Mouse (Mus musculus): ENCODE data around the gene Rarres2. TPM values are rescaled to one million over a fixed set of nuclear protein-coding genes. Genes with fewer than 3 reads are reported as not detected.
A peak's percentile ranks its signal among the peaks of the same experiment; 100 is the strongest.

Rarres2 gene
- polyA plus RNA-seq, 1 experiment from 2014 or later, result 3.6 TPM

DNA sequence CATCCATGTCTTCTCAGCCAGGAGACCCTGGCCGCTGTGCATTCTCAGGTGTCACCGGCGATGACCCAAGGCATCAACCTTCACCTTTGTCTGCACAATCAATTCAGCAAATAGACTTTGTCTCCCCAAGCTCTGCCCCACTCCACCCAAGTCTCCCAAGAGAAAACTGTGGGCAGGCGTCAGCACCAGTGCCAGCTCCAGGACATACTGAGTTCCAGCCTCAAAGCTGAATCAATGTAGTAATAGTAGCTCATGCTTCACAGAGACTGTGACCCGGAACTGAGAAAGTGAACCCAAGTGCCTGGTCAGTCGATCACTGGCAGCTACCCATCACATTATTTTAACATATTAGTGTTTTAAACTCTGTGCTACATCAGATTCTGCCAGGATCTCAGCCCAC is 24.3 kb downstream of the Rarres2 start:
- H3K27me3 ChIP-seq (replicated peaks; ENCODE audit: control insufficient read depth, insufficient read depth, low read length), result no peaks in the 10 kb centered on the region

DNA sequence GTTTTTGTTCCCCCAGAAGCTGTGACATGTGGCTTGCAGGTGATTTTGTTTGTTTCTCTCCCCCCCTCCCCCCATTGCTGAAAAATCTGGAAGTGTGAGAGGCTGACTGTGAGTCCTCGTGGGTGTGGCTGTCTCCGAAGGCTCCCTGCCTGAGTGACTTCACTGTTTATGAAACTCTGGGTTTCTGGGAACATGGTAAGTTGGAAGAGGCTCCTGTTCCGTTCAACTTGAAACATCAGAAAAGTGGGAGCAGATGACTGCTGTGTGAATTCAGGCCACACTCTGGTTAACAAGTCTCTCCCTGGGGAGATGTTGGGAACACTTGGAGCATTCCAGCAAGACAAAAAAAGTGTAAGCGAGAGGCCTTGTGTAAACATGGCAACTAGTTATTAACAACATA is 25.7 kb downstream of the Rarres2 start:
- no peak overlapping the region for H3K4me2 ChIP-seq (ENCODE audit: low read length)
- H3K9ac ChIP-seq (replicated peaks; ENCODE audit: low read depth, low read length), result no peak overlapping the region
- H3K4me3 ChIP-seq (replicated peaks; ENCODE audit: low read length), result no peak overlapping the region
- no peak for ATAC-seq
- no peaks in the 10 kb centered on the region for H3K9me3 ChIP-seq (ENCODE audit: control insufficient read depth, low read length)
- H3K27me3 ChIP-seq (replicated peaks; ENCODE audit: control insufficient read depth, insufficient read depth, low read length), result no peaks in the 10 kb centered on the region
- 77% methylated on average over 4 of the region's 4 CpGs for WGBS
- H3K27ac ChIP-seq (ENCODE audit: low read length), result no peak overlapping the region
- no peaks in the 10 kb centered on the region for H3K36me3 ChIP-seq (ENCODE audit: control insufficient read depth, insufficient read depth)
- no peaks in the 10 kb centered on the region for H3K4me1 ChIP-seq (replicated peaks; ENCODE audit: control insufficient read depth, insufficient read depth, low read length)

More for the DNA sequence above, 24.3 kb downstream of the Rarres2 start:
- no peak overlapping the region for H3K4me3 ChIP-seq (replicated peaks; ENCODE audit: low read length)
- no peak overlapping the region for H3K4me2 ChIP-seq (ENCODE audit: low read length)
- WGBS, result 90% methylated on average over 6 of the region's 6 CpGs
- no peak for ATAC-seq
- H3K9me3 ChIP-seq (ENCODE audit: control insufficient read depth, low read length), result no peaks in the 10 kb centered on the region
- no peak overlapping the region for H3K9ac ChIP-seq (replicated peaks; ENCODE audit: low read depth, low read length)
- H3K4me1 ChIP-seq (replicated peaks; ENCODE audit: control insufficient read depth, insufficient read depth, low read length), result no peaks in the 10 kb centered on the region
- H3K27ac ChIP-seq (ENCODE audit: low read length), result no peak overlapping the region
- H3K36me3 ChIP-seq (ENCODE audit: control insufficient read depth, insufficient read depth), result no peaks in the 10 kb centered on the region

DNA sequence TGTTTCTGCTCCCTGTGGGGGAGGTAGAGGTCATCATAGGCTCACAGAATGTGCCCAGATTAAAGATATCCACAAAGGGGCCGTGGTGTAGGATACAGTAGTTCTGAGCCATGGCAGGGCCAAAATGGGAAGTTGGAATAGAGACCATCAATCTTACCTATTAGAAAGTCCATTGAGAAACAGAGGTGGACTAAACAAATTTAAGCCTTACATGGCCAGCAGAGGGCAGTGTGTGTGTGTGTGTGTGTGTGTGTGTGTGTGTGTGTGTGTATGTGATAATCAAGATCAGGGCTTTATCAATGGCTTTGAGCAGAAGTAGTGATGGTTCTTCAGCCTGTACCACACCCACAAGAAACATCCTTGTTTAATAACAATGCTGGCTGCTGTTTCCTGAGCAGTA is 26.3 kb downstream of the Rarres2 start:
- no peaks in the 10 kb centered on the region for H3K27me3 ChIP-seq (replicated peaks; ENCODE audit: control insufficient read depth, insufficient read depth, low read length)
- H3K4me2 ChIP-seq (ENCODE audit: low read length), result no peak overlapping the region
- H3K27ac ChIP-seq (ENCODE audit: low read length), result no peak overlapping the region
- H3K9ac ChIP-seq (replicated peaks; ENCODE audit: low read depth, low read length), result no peak overlapping the region
- H3K4me1 ChIP-seq (replicated peaks; ENCODE audit: control insufficient read depth, insufficient read depth, low read length), result no peaks in the 10 kb centered on the region
- H3K36me3 ChIP-seq (ENCODE audit: control insufficient read depth, insufficient read depth), result no peaks in the 10 kb centered on the region
- no peak for ATAC-seq
- H3K4me3 ChIP-seq (replicated peaks; ENCODE audit: low read length), result no peak overlapping the region
- 54% methylated on average over 1 of the region's 1 CpGs for WGBS
- no peaks in the 10 kb centered on the region for H3K9me3 ChIP-seq (ENCODE audit: control insufficient read depth, low read length)

DNA sequence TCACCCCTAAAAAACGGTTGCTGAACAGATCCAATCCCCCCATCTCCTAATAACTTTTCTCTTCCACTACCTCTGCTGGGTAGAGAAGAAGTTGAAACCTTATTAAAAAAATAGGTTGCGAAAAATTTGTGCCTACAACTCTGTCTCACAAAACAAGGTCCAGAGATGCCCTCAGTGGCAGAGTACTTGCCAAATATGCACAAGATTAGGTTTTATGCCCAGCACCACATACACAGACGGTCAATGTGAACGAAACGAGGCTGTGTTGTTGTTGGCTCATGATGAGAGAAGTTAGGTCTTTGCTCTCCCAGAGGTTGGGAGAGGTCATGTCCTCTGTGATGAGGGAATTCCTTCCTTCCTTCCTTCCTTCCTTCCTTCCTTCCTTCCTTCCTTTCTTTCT is 27.3 kb downstream of the Rarres2 start:
- H3K9me3 ChIP-seq (ENCODE audit: control insufficient read depth, low read length), result no peaks in the 10 kb centered on the region
- no peak overlapping the region for H3K4me3 ChIP-seq (replicated peaks; ENCODE audit: low read length)
- 80% methylated on average over 5 of the region's 5 CpGs for WGBS
- no peak overlapping the region for H3K4me2 ChIP-seq (ENCODE audit: low read length)
- H3K4me1 ChIP-seq (replicated peaks; ENCODE audit: control insufficient read depth, insufficient read depth, low read length), result no peaks in the 10 kb centered on the region
- H3K9ac ChIP-seq (replicated peaks; ENCODE audit: low read depth, low read length), result no peak overlapping the region
- H3K36me3 ChIP-seq (ENCODE audit: control insufficient read depth, insufficient read depth), result peaks cover 7% of the 10 kb centered on the region
- no peaks in the 10 kb centered on the region for H3K27me3 ChIP-seq (replicated peaks; ENCODE audit: control insufficient read depth, insufficient read depth, low read length)
- H3K27ac ChIP-seq (ENCODE audit: low read length), result no peak overlapping the region
- no peak for ATAC-seq

DNA sequence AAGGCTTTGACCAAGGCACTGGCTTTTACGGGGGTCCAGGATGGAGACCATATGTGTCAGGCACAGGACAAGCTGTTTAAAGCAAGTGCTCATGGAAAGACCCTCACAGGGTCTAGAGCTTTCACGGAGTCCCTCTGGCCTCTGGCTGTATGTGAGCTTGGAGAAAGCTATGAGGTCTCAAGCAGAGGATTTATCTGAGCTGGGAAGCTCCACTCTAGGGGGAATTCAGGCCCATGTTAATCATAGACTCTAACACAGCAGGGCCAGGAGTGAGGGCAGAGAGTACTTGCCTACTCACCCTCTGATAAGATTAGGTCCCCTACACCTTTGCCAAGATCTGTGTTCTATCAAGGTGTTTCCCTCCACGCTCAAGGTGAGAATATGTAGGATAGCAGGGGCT is 30.0 kb downstream of the Rarres2 start:
- H3K4me3 ChIP-seq (replicated peaks; ENCODE audit: low read length), result no peak overlapping the region
- H3K9ac ChIP-seq (replicated peaks; ENCODE audit: low read depth, low read length), result no peak overlapping the region
- no peak overlapping the region for H3K4me2 ChIP-seq (ENCODE audit: low read length)
- H3K27ac ChIP-seq (ENCODE audit: low read length), result no peak overlapping the region
- peaks cover 15% of the 10 kb centered on the region for H3K4me1 ChIP-seq (replicated peaks; ENCODE audit: control insufficient read depth, insufficient read depth, low read length)
- no peaks in the 10 kb centered on the region for H3K9me3 ChIP-seq (ENCODE audit: control insufficient read depth, low read length)
- no peaks in the 10 kb centered on the region for H3K27me3 ChIP-seq (replicated peaks; ENCODE audit: control insufficient read depth, insufficient read depth, low read length)
- no peak for ATAC-seq
- peaks cover 8% of the 10 kb centered on the region for H3K36me3 ChIP-seq (ENCODE audit: control insufficient read depth, insufficient read depth)
- 94% methylated on average over 3 of the region's 3 CpGs for WGBS

DNA sequence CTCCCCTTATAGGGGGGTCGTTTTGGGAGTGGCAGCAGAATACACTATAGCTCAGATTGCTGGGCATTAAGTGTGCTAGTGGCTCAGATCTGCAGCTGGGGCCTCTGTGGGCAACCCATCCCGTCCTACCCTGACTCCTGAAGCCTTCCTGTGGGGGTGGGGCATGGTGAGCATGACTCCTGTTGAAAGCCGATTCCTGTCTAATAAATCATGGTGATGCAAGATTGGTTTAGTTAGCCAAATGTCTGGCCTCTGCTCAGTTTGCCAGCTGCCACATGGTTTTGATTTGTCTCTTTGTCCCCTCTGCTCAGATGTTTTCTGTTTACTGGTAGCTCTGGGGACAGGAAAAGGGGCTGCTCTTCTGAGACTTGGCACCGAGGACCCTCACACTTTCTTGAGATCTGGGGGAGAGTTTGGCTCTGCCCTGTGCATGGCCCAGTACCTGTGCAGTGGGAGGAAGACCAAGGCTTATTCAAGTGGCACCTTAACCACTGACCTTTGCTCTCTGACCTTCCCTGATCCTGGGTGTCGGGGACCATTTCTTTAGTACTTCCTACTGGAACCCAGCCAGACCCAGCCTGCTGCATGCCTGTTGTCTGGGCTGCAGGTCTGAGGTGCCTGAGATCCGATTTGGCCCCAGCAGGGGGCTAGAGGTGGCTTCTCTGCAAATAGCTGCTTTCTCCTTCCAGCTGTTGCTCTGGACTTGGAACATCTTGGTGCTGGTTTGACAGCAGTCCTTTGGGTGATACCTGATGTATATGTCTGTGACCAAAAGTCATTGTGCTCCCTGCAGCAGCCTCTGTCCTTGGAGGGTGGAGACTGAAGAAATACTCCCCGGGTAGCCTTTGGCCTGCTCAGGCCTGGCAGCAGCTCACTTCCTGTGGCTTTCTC is 30.8 kb downstream of the Rarres2 start:
- Histone ChIP-seq H3K9ac (replicated peaks; ENCODE audit: low read depth, low read length) (no peak overlapping the region), H3K9me3 (ENCODE audit: control insufficient read depth, low read length) (no peaks in the 10 kb centered on the region), H3K27ac (ENCODE audit: low read length) (no peak overlapping the region), H3K4me2 (ENCODE audit: low read length) (no peak overlapping the region), H3K4me3 (replicated peaks; ENCODE audit: low read length) (no peak overlapping the region), H3K27me3 (replicated peaks; ENCODE audit: control insufficient read depth, insufficient read depth, low read length) (no peaks in the 10 kb centered on the region), H3K4me1 (replicated peaks; ENCODE audit: control insufficient read depth, insufficient read depth, low read length) (peaks cover 17% of the 10 kb centered on the region), H3K36me3 (ENCODE audit: control insufficient read depth, insufficient read depth) (peaks cover 8% of the 10 kb centered on the region)
- 71% methylated on average over 7 of the region's 7 CpGs for WGBS
- ATAC-seq, result no peak

DNA sequence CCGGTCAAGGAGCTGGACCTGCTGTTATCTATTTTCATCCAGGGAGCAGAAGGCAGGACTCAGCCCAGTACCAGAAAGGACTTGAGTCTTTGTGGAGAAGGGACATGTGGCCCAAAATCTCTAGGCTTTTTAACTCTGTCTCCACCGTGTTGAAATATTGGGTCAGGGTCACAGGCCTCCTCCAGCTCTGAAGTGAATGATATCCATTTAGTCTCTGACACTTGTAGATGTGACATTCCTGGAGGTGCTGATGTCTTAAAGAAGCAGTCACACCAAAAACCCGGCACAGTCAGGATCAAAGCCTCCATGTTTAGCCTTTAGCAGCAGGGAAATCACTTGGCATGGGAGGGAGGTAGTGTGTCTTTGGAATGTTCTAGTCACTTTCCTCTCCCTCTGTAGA is 31.9 kb downstream of the Rarres2 start:
- H3K9me3 ChIP-seq (ENCODE audit: control insufficient read depth, low read length), result no peaks in the 10 kb centered on the region
- ATAC-seq, result no peak

DNA sequence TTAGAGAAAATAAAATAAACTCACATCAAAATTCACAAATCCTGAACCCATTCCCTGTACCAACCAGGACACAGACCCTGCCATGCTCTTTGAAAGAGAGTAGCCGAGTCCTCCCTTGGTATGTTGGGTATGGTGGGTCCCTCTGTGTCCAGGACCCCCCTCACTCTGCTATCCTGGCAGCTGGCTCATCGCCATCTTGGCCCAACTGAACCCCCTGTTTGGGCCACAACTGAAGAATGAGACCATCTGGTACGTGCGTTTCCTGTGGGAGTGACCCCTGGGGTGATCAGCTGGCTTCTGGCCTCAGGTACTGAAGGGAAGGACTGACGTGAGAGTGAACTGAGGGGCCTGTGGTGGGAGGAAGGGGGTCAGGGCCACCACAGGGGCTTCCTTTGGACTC is 32.7 kb downstream of the Rarres2 start:
- WGBS, result 72% methylated on average over 5 of the region's 5 CpGs
- ATAC-seq, result no peak
- H3K4me2 ChIP-seq (ENCODE audit: low read length), result no peak overlapping the region
- no peaks in the 10 kb centered on the region for H3K27me3 ChIP-seq (replicated peaks; ENCODE audit: control insufficient read depth, insufficient read depth, low read length)
- no peak overlapping the region for H3K27ac ChIP-seq (ENCODE audit: low read length)
- no peaks in the 10 kb centered on the region for H3K9me3 ChIP-seq (ENCODE audit: control insufficient read depth, low read length)
- peaks cover 8% of the 10 kb centered on the region for H3K36me3 ChIP-seq (ENCODE audit: control insufficient read depth, insufficient read depth)
- H3K4me3 ChIP-seq (replicated peaks; ENCODE audit: low read length), result no peak overlapping the region
- H3K4me1 ChIP-seq (replicated peaks; ENCODE audit: control insufficient read depth, insufficient read depth, low read length), result peaks cover 19% of the 10 kb centered on the region
- no peak overlapping the region for H3K9ac ChIP-seq (replicated peaks; ENCODE audit: low read depth, low read length)

More for the DNA sequence above, 31.9 kb downstream of the Rarres2 start:
- H3K4me2 ChIP-seq (ENCODE audit: low read length), result no peak overlapping the region
- no peaks in the 10 kb centered on the region for H3K27me3 ChIP-seq (replicated peaks; ENCODE audit: control insufficient read depth, insufficient read depth, low read length)
- no peak overlapping the region for H3K27ac ChIP-seq (ENCODE audit: low read length)
- H3K4me3 ChIP-seq (replicated peaks; ENCODE audit: low read length), result no peak overlapping the region
- peaks cover 8% of the 10 kb centered on the region for H3K36me3 ChIP-seq (ENCODE audit: control insufficient read depth, insufficient read depth)
- no peak overlapping the region for H3K9ac ChIP-seq (replicated peaks; ENCODE audit: low read depth, low read length)
- WGBS, result 89% methylated on average over 3 of the region's 3 CpGs
- peaks cover 19% of the 10 kb centered on the region for H3K4me1 ChIP-seq (replicated peaks; ENCODE audit: control insufficient read depth, insufficient read depth, low read length)

DNA sequence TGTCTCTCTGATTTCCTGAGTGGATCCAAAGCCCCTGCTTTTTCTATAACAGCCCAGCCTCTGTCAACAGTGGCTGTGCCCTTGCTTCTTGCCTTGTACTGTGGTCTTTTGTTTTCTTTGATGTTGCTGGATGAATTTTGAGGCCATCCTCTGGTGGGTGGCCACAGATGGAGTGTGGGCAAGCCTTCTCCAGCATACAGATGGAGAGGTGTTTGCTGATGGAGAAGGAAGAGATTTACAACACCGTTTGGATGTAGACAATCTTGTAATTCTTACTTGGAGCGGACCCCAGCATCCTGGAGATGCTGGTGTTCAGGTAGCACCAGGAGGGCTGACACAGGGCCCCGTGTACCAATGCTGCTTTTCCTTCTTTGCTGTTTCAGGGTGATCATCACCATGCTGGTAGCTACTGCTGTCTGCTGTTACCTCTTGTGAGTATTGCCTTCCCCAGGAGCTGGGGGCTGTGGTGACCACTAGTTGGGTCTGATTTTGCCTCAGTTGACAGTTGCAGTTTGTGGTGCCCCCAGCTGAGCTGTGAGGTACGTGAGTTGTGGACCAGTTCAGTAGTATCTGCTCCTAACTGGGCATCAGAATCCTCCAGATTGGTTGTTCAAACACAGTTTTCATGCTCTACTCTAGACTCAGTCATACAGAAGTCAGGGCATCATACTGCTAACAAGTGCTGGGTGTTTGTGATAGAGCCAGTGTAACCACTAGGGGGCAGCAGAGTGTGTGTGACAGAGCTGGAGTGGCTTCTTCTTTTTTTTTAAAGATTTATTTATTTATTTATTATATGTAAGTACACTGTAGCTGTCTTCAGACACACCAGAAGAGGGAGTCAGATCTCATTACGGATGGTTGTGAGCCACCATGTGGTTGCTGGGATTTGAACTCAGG is 33.5 kb downstream of the Rarres2 start:
- Histone ChIP-seq H3K27me3 (replicated peaks; ENCODE audit: control insufficient read depth, insufficient read depth, low read length) (no peaks in the 10 kb centered on the region), H3K4me3 (replicated peaks; ENCODE audit: low read length) (no peak overlapping the region), H3K9ac (replicated peaks; ENCODE audit: low read depth, low read length) (no peak overlapping the region), H3K4me1 (replicated peaks; ENCODE audit: control insufficient read depth, insufficient read depth, low read length) (peaks cover 19% of the 10 kb centered on the region), H3K9me3 (ENCODE audit: control insufficient read depth, low read length) (no peaks in the 10 kb centered on the region), H3K27ac (ENCODE audit: low read length) (no peak overlapping the region), H3K36me3 (ENCODE audit: control insufficient read depth, insufficient read depth) (peaks cover 8% of the 10 kb centered on the region), H3K4me2 (ENCODE audit: low read length) (peak overlapping the region; percentile 85)
- 72% methylated on average over 4 of the region's 5 CpGs for WGBS
- ATAC-seq, result no peak
